Mouse (Mus musculus): ENCODE results near the gene Slc48a1. TPM values are rescaled to one million over a fixed set of nuclear protein-coding genes. Genes with fewer than 3 reads are reported as not detected.
A peak's percentile ranks its signal among the peaks of the same experiment; 100 is the strongest.

The Slc48a1 gene
- polyA plus RNA-seq, 1 experiment from 2014 or later, result 46.8 TPM

GRCm38 (mm10) chr15:97799446-97799845 is 21.1 kb downstream of the Slc48a1 start:
- Histone ChIP-seq H3K4me2 (ENCODE audit: low read depth, low read length) (no peak overlapping the region), H3K4me1 (replicated peaks; ENCODE audit: control insufficient read depth, insufficient read depth, low read length) (no peaks in the 10 kb centered on the region), H3K36me3 (ENCODE audit: control insufficient read depth, insufficient read depth, low read length) (peaks cover 48% of the 10 kb centered on the region), H3K9me3 (ENCODE audit: control insufficient read depth, low read length) (no peaks in the 10 kb centered on the region), H3K4me3 (ENCODE audit: low read length) (no peak overlapping the region), H3K27me3 (ENCODE audit: control insufficient read depth, insufficient read depth, low read depth, low read length) (no peaks in the 10 kb centered on the region), H3K9ac (ENCODE audit: low read length) (no peak overlapping the region), H3K27ac (ENCODE audit: low read length) (no peak overlapping the region)
- ATAC-seq (ENCODE audit: low read depth), result no peak
- WGBS, result 85% methylated on average over 11 of the region's 11 CpGs

GRCm38 (mm10) chr15:97800853-97801252 is 22.5 kb downstream of the Slc48a1 start:
- Histone ChIP-seq H3K27ac (ENCODE audit: low read length) (no peak overlapping the region), H3K4me1 (replicated peaks; ENCODE audit: control insufficient read depth, insufficient read depth, low read length) (no peaks in the 10 kb centered on the region), H3K9me3 (ENCODE audit: control insufficient read depth, low read length) (no peaks in the 10 kb centered on the region), H3K4me2 (ENCODE audit: low read depth, low read length) (no peak overlapping the region), H3K9ac (ENCODE audit: low read length) (no peak overlapping the region), H3K36me3 (ENCODE audit: control insufficient read depth, insufficient read depth, low read length) (peaks cover 40% of the 10 kb centered on the region), H3K27me3 (ENCODE audit: control insufficient read depth, insufficient read depth, low read depth, low read length) (no peaks in the 10 kb centered on the region), H3K4me3 (ENCODE audit: low read length) (no peak overlapping the region)
- 87% methylated on average over 13 of the region's 13 CpGs for WGBS
- no peak for ATAC-seq (ENCODE audit: low read depth)

- no peaks in the 10 kb centered on the region for H3K4me1 ChIP-seq (replicated peaks; ENCODE audit: control insufficient read depth, insufficient read depth, low read length)
- H3K27me3 ChIP-seq (ENCODE audit: control insufficient read depth, insufficient read depth, low read depth, low read length), result no peaks in the 10 kb centered on the region
- no peak overlapping the region for H3K9ac ChIP-seq (ENCODE audit: low read length)
- 81% methylated on average over 7 of the region's 7 CpGs for WGBS
- H3K4me3 ChIP-seq (ENCODE audit: low read length), result no peak overlapping the region
- H3K36me3 ChIP-seq (ENCODE audit: control insufficient read depth, insufficient read depth, low read length), result peaks cover 39% of the 10 kb centered on the region
- no peak overlapping the region for H3K4me2 ChIP-seq (ENCODE audit: low read depth, low read length)
- ATAC-seq (ENCODE audit: low read depth), result no peak
- no peak overlapping the region for H3K27ac ChIP-seq (ENCODE audit: low read length)
- no peaks in the 10 kb centered on the region for H3K9me3 ChIP-seq (ENCODE audit: control insufficient read depth, low read length)
These were observed 23.5 kb downstream of the Slc48a1 start for GRCm38 (mm10) chr15:97801811-97802210.

GRCm38 (mm10) chr15:97802575-97802974 is 24.3 kb downstream of the Slc48a1 start:
- Histone ChIP-seq H3K4me2 (ENCODE audit: low read depth, low read length) (no peak overlapping the region), H3K27me3 (ENCODE audit: control insufficient read depth, insufficient read depth, low read depth, low read length) (no peaks in the 10 kb centered on the region), H3K4me1 (replicated peaks; ENCODE audit: control insufficient read depth, insufficient read depth, low read length) (no peaks in the 10 kb centered on the region), H3K4me3 (ENCODE audit: low read length) (no peak overlapping the region), H3K27ac (ENCODE audit: low read length) (no peak overlapping the region), H3K9me3 (ENCODE audit: control insufficient read depth, low read length) (no peaks in the 10 kb centered on the region), H3K36me3 (ENCODE audit: control insufficient read depth, insufficient read depth, low read length) (peaks cover 46% of the 10 kb centered on the region), H3K9ac (ENCODE audit: low read length) (no peak overlapping the region)
- 38% methylated on average over 13 of the region's 13 CpGs for WGBS
- ATAC-seq (ENCODE audit: low read depth), result peak; percentile 32; the same call in 1 of the 2 replicates

GRCm38 (mm10) chr15:97807867-97808266 is 29.5 kb downstream of the Slc48a1 start:
- H3K4me2 ChIP-seq (ENCODE audit: low read depth, low read length), result no peak overlapping the region
- 72% methylated on average over 12 of the region's 12 CpGs for WGBS
- H3K27me3 ChIP-seq (ENCODE audit: control insufficient read depth, insufficient read depth, low read depth, low read length), result no peaks in the 10 kb centered on the region
- H3K36me3 ChIP-seq (ENCODE audit: control insufficient read depth, insufficient read depth, low read length), result peaks cover 41% of the 10 kb centered on the region
- H3K4me3 ChIP-seq (ENCODE audit: low read length), result no peak overlapping the region
- no peak overlapping the region for H3K27ac ChIP-seq (ENCODE audit: low read length)
- no peak for ATAC-seq (ENCODE audit: low read depth)
- no peaks in the 10 kb centered on the region for H3K9me3 ChIP-seq (ENCODE audit: control insufficient read depth, low read length)
- H3K9ac ChIP-seq (ENCODE audit: low read length), result no peak overlapping the region
- H3K4me1 ChIP-seq (replicated peaks; ENCODE audit: control insufficient read depth, insufficient read depth, low read length), result peaks cover 9% of the 10 kb centered on the region

- Histone ChIP-seq H3K9me3 (ENCODE audit: control insufficient read depth, low read length) (no peaks in the 10 kb centered on the region), H3K4me1 (replicated peaks; ENCODE audit: control insufficient read depth, insufficient read depth, low read length) (peaks cover 13% of the 10 kb centered on the region), H3K27ac (ENCODE audit: low read length) (no peak overlapping the region), H3K27me3 (ENCODE audit: control insufficient read depth, insufficient read depth, low read depth, low read length) (no peaks in the 10 kb centered on the region), H3K4me3 (ENCODE audit: low read length) (no peak overlapping the region), H3K36me3 (ENCODE audit: control insufficient read depth, insufficient read depth, low read length) (peaks cover 41% of the 10 kb centered on the region), H3K4me2 (ENCODE audit: low read depth, low read length) (no peak overlapping the region), H3K9ac (ENCODE audit: low read length) (no peak overlapping the region)
- no peak for ATAC-seq (ENCODE audit: low read depth)
- WGBS, result 86% methylated on average over 14 of the region's 14 CpGs
These were observed 30.2 kb downstream of the Slc48a1 start for GRCm38 (mm10) chr15:97808532-97808931.

- no peak overlapping the region for H3K4me3 ChIP-seq (ENCODE audit: low read length)
- H3K27me3 ChIP-seq (ENCODE audit: control insufficient read depth, insufficient read depth, low read depth, low read length), result no peaks in the 10 kb centered on the region
- 77% methylated on average over 14 of the region's 14 CpGs for WGBS
- peaks cover 20% of the 10 kb centered on the region for H3K4me1 ChIP-seq (replicated peaks; ENCODE audit: control insufficient read depth, insufficient read depth, low read length)
- H3K4me2 ChIP-seq (ENCODE audit: low read depth, low read length), result no peak overlapping the region
- H3K36me3 ChIP-seq (ENCODE audit: control insufficient read depth, insufficient read depth, low read length), result peaks cover 41% of the 10 kb centered on the region
- no peak for ATAC-seq (ENCODE audit: low read depth)
- H3K27ac ChIP-seq (ENCODE audit: low read length), result no peak overlapping the region
- no peaks in the 10 kb centered on the region for H3K9me3 ChIP-seq (ENCODE audit: control insufficient read depth, low read length)
- H3K9ac ChIP-seq (ENCODE audit: low read length), result no peak overlapping the region
These were observed 30.9 kb downstream of the Slc48a1 start for GRCm38 (mm10) chr15:97809206-97809605.

- peaks cover 39% of the 10 kb centered on the region for H3K36me3 ChIP-seq (ENCODE audit: control insufficient read depth, insufficient read depth, low read length)
- 83% methylated on average over 5 of the region's 5 CpGs for WGBS
These were observed 31.6 kb downstream of the Slc48a1 start for GRCm38 (mm10) chr15:97809942-97810341.

GRCm38 (mm10) chr15:97810399-97810798 is 32.1 kb downstream of the Slc48a1 start:
- no peaks in the 10 kb centered on the region for H3K9me3 ChIP-seq (ENCODE audit: control insufficient read depth, low read length)
- ATAC-seq (ENCODE audit: low read depth), result no peak
- 86% methylated on average over 5 of the region's 5 CpGs for WGBS
- H3K4me1 ChIP-seq (replicated peaks; ENCODE audit: control insufficient read depth, insufficient read depth, low read length), result peaks cover 27% of the 10 kb centered on the region
- H3K4me2 ChIP-seq (ENCODE audit: low read depth, low read length), result no peak overlapping the region
- no peak overlapping the region for H3K9ac ChIP-seq (ENCODE audit: low read length)
- no peak overlapping the region for H3K4me3 ChIP-seq (ENCODE audit: low read length)
- H3K36me3 ChIP-seq (ENCODE audit: control insufficient read depth, insufficient read depth, low read length), result peaks cover 39% of the 10 kb centered on the region
- no peaks in the 10 kb centered on the region for H3K27me3 ChIP-seq (ENCODE audit: control insufficient read depth, insufficient read depth, low read depth, low read length)
- no peak overlapping the region for H3K27ac ChIP-seq (ENCODE audit: low read length)

More at GRCm38 (mm10) chr15:97809942-97810341, 31.6 kb downstream of the Slc48a1 start:
- H3K9me3 ChIP-seq (ENCODE audit: control insufficient read depth, low read length), result no peaks in the 10 kb centered on the region
- no peak for ATAC-seq (ENCODE audit: low read depth)
- H3K27me3 ChIP-seq (ENCODE audit: control insufficient read depth, insufficient read depth, low read depth, low read length), result no peaks in the 10 kb centered on the region
- no peak overlapping the region for H3K27ac ChIP-seq (ENCODE audit: low read length)
- H3K9ac ChIP-seq (ENCODE audit: low read length), result no peak overlapping the region
- H3K4me2 ChIP-seq (ENCODE audit: low read depth, low read length), result no peak overlapping the region
- peaks cover 27% of the 10 kb centered on the region for H3K4me1 ChIP-seq (replicated peaks; ENCODE audit: control insufficient read depth, insufficient read depth, low read length)
- no peak overlapping the region for H3K4me3 ChIP-seq (ENCODE audit: low read length)

- Histone ChIP-seq H3K9me3 (ENCODE audit: control insufficient read depth, low read length) (no peaks in the 10 kb centered on the region), H3K4me3 (ENCODE audit: low read length) (no peak overlapping the region), H3K4me1 (replicated peaks; ENCODE audit: control insufficient read depth, insufficient read depth, low read length) (peaks cover 27% of the 10 kb centered on the region), H3K27me3 (ENCODE audit: control insufficient read depth, insufficient read depth, low read depth, low read length) (no peaks in the 10 kb centered on the region), H3K4me2 (ENCODE audit: low read depth, low read length) (no peak overlapping the region), H3K36me3 (ENCODE audit: control insufficient read depth, insufficient read depth, low read length) (peaks cover 36% of the 10 kb centered on the region), H3K9ac (ENCODE audit: low read length) (no peak overlapping the region), H3K27ac (ENCODE audit: low read length) (no peak overlapping the region)
- no peak for ATAC-seq (ENCODE audit: low read depth)
- 83% methylated on average over 9 of the region's 9 CpGs for WGBS
These were observed 33.0 kb downstream of the Slc48a1 start for GRCm38 (mm10) chr15:97811307-97811706.
